Mouse (Mus musculus) spleen, postnatal 10 days (tissue): ENCODE measurements around the gene Pde11a.
A peak's percentile ranks its signal among the peaks of the same experiment; 100 is the strongest.
"Not testable (repeated sequence)": the region's sequence is repeated elsewhere in the genome, so short reads cannot be mapped to it uniquely, and the experiment has no call there.

Source experiments
- DNase-seq, 2 experiments: peaks; one replicate each; pipeline ENCODE4 v3.0.0; 2021 to 2022; ENCODE audit warnings: low spot score in 2 of 2

The Pde11a gene

GRCm38 (mm10) chr2:75991581-75992205 lies 346.9 kb downstream of the Pde11a start:
- DNase-seq, result peak in 1 of 2 experiments; percentile 7

DNA sequence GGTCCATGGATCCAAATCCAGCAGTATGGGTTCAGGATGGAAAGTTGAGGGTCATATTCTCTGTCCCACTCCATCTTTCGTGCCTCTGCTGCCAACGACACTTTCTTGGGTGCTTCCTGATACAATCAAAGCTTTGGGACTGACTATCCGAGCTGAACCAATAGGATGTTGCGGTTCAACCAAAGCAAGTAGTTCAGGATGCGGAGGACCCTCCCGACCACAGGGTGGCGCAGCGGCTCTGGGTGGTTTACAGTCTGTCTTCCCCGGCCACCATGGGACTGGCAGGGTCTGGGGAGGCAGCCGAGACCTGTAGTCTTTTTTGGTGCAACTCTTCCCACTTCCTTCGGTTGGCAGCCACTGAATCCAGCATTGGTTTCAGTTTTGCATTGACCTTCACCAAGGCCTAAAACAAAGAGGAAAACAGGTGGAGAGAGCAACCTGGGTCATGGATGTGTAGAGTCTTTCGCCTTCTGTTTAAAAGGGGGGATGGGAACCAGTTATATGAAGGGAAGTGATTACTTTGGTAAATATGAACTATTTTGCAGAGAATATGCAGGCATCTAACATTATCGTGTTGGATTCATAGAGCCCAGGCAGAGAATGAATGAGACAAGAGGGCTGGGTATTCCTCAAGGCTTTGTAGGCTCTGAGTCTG lies 347.6 kb downstream of the Pde11a start:
- DNase-seq, result peak; percentile 22 to 77

DNA sequence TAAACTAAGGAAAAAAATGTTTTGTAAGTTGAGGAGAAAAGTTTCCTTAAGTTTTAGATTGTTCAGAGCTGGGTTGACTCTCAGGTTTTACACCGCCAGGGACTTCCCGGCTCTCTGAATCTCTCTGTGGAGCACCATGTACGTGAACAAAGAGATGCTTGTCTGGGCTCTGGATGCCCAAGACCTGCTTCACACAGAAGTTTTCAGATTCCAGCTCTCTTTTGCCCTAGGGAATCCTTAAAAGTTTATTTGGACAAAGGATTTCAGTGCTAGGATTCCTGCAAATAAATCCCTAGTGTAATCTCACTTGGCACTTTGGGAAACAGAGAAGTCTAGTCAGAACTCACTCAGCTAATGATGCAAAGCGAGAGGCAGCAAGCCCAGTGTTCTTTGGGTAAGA lies 348.9 kb downstream of the Pde11a start:
- DNase-seq, result no peak

- DNase-seq, result no peak
Observed at GRCm38 (mm10) chr2:75988779-75989363, 349.7 kb downstream of the Pde11a start.

- no peak for DNase-seq
Observed at GRCm38 (mm10) chr2:75988378-75988777, 350.2 kb downstream of the Pde11a start.

DNA sequence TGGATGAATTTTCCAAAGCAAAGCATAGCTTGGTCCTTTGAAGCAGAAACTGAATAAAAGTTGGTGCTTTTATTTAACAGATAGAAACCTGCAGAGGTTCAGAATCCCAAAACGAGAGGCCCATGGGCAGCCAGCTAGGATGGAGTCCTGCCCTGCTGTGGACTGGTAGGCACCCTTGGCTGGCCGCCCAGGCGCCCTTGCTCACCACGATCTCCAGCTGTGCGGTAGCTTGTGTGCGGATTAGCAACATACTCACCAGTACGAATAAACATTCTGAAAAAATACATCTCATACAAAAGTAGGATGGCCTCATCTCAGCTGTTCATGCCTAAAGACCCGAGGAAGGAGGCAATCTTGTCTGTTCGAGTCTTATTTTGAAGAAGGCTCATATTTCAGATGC lies 350.8 kb downstream of the Pde11a start:
- no peak for DNase-seq

- DNase-seq, result peak in 1 of 2 experiments; percentile 41
Observed at GRCm38 (mm10) chr2:75985124-75985523, 353.4 kb downstream of the Pde11a start.

- DNase-seq, result no peak
Observed at GRCm38 (mm10) chr2:75983847-75984246, 354.7 kb downstream of the Pde11a start.

GRCm38 (mm10) chr2:75983091-75983490 lies 355.5 kb downstream of the Pde11a start:
- no peak for DNase-seq

- DNase-seq, result no peak
Observed at GRCm38 (mm10) chr2:75982626-75983025, 355.9 kb downstream of the Pde11a start.

DNA sequence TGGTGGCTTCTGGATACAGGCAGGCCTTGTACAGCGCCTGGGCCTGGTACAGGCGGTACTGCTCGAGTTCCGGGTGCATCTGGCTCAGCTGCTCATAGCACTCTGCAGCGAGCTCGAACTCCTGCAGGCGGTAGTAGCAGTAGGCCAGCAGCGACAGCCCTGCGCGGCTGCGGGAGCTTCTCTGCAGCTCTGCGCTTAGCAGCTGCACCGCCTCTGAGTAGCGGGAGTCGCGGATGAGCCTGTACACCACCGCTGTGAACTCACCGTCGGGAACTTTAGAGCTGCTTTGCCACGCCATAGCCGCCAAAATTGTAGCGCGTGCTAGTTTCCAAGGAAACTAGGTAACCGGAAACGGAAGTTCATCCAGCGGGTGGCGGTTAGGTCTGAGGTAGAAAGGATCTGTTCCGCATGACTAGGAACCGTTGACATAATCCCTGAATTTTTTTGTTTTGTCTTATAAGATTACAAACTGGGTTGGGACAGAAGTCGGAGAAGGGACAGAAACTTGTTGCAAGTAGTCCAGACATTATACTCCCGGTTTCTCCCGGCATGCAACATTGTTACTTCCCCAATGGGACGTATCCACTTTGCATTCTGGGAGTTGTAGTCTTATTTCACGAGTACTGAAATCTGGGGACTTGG lies 357.0 kb downstream of the Pde11a start, which contains the start of gene Ttc30a1:
Ttc30a1 (minus strand) TSS at position 528 of the 642 bp plus-strand sequence.
- DNase-seq, result peak; percentile 49 to 66

DNA sequence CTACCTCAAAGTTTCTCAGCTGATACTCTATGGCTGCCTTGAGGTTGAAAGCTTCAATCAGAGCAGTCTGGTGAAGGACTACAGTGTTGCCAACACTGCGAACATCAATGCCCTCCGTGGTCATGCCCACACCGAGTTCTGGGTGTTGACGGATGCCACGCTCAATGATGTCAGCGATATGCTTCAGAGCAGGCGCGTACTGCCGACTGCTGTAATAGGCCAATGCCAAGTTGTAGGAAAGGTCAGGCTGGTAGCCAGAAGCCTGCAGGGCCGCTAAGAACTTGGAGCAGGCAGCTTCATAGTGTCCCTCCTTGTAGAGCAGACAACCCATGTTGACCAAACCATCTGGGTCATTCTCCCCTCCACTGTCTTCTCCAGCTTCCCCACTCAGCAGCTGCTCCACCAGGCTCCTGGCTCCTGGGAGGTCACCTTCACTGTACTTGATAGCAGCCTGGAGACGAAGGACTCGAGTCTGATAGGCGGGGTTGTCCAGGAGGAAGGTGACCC lies 357.6 kb downstream of the Pde11a start:
- DNase-seq, result peak in 1 of 2 experiments; percentile 9

DNA sequence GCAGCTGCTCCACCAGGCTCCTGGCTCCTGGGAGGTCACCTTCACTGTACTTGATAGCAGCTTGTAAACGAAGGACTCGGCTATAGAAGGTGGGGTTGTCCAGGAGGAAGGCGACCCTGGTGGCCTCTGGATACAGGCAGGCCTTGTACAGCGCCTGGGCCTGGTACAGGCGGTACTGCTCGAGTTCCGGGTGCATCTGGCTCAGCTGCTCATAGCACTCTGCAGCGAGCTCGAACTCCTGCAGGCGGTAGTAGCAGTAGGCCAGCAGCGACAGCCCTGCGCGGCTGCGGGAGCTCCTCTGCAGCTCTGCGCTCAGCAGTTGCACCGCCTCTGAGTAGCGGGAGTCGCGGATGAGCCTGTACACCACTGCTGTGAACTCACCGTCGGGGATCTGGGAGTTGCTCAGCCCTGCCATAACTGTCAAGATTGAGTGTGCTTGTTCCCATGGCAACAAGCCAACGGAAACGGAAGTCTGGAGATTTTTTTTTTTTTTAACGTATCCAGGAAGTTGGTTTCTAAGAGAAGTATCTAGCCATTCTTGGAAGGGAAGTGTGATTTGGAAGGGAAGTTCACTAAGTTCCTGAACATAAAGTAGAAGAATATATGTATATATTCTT lies 360.7 kb downstream of the Pde11a start, which contains the start of gene Ttc30a2:
Ttc30a2 (minus strand) TSS at position 419 of the 617 bp plus-strand sequence.
- DNase-seq, result peak in 1 of 2 experiments; percentile 32

DNA sequence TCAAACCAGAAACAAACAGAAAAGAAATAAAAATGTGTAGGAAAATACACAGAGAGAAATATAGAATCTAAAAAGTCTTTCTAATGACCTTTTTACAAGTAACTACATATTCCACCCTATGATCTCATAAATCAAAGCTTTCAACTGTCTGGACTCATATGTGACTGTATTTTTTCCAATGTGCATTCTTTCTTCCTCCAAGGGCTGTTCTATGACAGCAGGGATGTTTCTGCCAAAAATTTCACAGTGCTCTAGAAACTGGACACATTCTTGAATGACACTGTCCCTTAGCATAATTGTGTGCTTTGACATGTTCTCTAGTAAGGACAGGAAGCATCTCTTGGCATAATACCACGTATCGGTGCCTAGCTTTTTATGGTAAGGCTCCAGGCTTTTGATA lies 362.5 kb downstream of the Pde11a start:
- DNase-seq, result not testable (repeated sequence)

- DNase-seq, result no peak
Observed at GRCm38 (mm10) chr2:75974131-75974530, 364.4 kb downstream of the Pde11a start.

DNA sequence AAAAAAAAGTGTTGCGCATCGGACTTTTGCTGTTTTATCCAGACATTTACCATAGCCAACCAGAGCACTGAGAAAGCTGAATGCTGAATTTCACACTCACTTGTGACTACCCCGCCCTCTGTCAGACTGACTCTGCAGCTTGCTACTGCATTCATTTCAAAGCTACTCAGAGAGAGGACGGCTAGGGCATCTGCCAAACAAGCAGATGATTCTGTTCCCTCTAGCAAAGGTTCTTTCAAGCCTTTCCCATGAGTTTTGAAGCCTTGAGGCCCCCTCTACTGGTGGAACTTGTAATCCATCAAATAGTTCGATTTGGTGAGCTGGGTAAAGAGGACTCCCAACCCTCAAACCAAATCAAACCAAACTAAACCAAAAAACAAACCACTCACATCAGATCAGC lies 373.6 kb downstream of the Pde11a start:
- peak in 1 of 2 experiments; percentile 50 for DNase-seq

- peak in 1 of 2 experiments; percentile 54 for DNase-seq
Observed at GRCm38 (mm10) chr2:75964512-75964911, 374.1 kb downstream of the Pde11a start.

DNA sequence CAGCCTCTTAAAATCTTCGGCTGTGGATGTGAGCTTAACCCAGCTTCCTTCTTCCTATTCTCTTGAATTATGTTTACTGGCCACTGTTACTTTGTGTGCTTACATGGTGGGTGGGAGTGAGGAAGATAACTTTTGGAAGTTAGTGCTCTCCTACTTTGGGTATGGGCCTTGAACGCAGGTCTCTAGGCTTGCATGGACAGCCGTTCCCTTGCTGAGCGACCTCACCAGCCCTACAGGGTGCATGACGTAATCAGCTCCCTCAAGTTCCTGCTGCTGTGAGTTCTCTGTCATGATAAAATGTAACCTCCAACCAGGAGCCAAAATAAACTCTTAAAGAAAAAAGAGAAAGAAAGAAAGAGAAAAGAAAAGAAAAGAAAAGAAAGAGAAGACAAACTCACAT lies 374.5 kb downstream of the Pde11a start:
- no peak for DNase-seq

DNA sequence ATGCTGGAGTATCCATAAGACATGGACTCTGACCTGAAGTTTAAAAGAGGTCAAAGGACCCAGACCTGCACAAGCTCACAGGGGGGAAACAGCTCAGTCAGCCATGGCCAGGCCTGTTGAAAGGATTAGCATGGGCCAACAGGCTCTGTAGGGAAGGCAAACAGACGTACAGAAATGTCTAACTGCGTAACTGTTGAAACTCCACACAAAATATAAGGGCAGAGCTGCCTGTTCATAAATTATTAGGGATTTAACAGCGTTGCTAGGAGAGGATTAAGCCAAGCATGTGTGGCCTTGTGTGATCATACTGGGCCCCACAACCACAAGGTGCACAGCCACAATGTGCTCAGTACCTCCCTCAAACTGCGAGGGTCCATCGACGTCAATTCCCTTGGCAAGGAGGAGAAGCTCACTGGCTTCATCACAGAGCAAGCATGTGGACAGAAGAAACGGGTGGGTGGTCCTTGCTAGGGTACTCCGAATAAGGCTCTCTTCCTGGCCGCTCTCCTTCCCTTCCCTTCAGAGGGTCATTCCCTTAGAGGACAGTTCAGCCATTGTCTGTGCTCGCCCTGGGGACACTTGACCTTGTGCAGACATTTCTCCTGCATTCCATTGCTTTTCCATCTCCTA lies 375.2 kb downstream of the Pde11a start:
- DNase-seq, result no peak

GRCm38 (mm10) chr2:75960366-75961330 lies 377.9 kb downstream of the Pde11a start:
- no peak for DNase-seq
